Mouse (Mus musculus): ENCODE results near the gene 4930469K13Rik. TPM values are rescaled to one million over a fixed set of nuclear protein-coding genes. Genes with fewer than 3 reads are reported as not detected.

4930469K13Rik gene
- polyA plus RNA-seq, 1 experiment from 2014 or later = 16.5 TPM

- DNase-seq (ENCODE audit: low spot score) (no peak), ATAC-seq (ENCODE audit: low FRiP score) (no peak)
- H3K27ac ChIP-seq = no peak overlapping the region
- no peak overlapping the region for H3K4me2 ChIP-seq (replicated peaks)
- H3K9ac ChIP-seq = no peak overlapping the region
- WGBS = 71% methylated on average over 5 of the region's 5 CpGs
- H3K36me3 ChIP-seq (replicated peaks; ENCODE audit: control insufficient read depth, insufficient read depth) = no peaks in the 10 kb centered on the region
- no peaks in the 10 kb centered on the region for H3K9me3 ChIP-seq (ENCODE audit: control insufficient read depth, low read length)
- no peaks in the 10 kb centered on the region for H3K27me3 ChIP-seq (ENCODE audit: control insufficient read depth, insufficient read depth, low read length)
- H3K4me1 ChIP-seq (replicated peaks; ENCODE audit: control insufficient read depth, insufficient read depth, low read length) = no peaks in the 10 kb centered on the region
- no peak overlapping the region for H3K4me3 ChIP-seq (replicated peaks; ENCODE audit: low read length)
These were observed 34.5 kb downstream of the 4930469K13Rik start for GRCm38 (mm10) chr11:34063702-34064485.

GRCm38 (mm10) chr11:34063257-34063656 lies 35.1 kb downstream of the 4930469K13Rik start:
- Histone ChIP-seq H3K4me2 (replicated peaks) (no peak overlapping the region), H3K9me3 (ENCODE audit: control insufficient read depth, low read length) (no peaks in the 10 kb centered on the region), H3K27me3 (ENCODE audit: control insufficient read depth, insufficient read depth, low read length) (no peaks in the 10 kb centered on the region), H3K27ac (no peak overlapping the region), H3K4me1 (replicated peaks; ENCODE audit: control insufficient read depth, insufficient read depth, low read length) (no peaks in the 10 kb centered on the region), H3K4me3 (replicated peaks; ENCODE audit: low read length) (no peak overlapping the region), H3K36me3 (replicated peaks; ENCODE audit: control insufficient read depth, insufficient read depth) (no peaks in the 10 kb centered on the region), H3K9ac (no peak overlapping the region)
- DNase-seq (ENCODE audit: low spot score) (no peak), ATAC-seq (ENCODE audit: low FRiP score) (no peak)
- 67% methylated on average over 2 of the region's 2 CpGs for WGBS

DNA sequence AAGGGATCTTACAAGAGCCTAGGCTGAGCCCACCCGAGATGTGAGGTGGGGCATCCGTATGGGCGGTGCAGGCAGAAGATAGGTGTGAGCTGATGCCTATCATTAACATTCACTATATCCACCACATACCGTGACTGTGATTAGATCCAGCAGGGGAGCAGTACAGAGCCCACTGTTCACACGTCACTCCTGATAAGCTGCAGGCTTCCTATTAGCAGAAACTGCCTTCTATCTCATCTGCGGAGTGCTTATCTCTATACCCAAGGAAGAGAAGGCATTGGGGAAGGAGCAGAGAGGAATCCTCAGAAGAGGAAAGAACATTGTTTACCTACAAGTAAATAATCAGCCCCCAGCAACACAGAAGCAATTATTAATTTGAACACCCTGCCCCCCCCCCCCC lies 36.6 kb downstream of the 4930469K13Rik start:
- ATAC-seq (ENCODE audit: low FRiP score) = peak; percentile 57; the same call in 1 of the 2 replicates
- Histone ChIP-seq H3K4me1 (replicated peaks; ENCODE audit: control insufficient read depth, insufficient read depth, low read length) (no peaks in the 10 kb centered on the region), H3K4me3 (replicated peaks; ENCODE audit: low read length) (no peak overlapping the region), H3K4me2 (replicated peaks) (no peak overlapping the region), H3K27me3 (ENCODE audit: control insufficient read depth, insufficient read depth, low read length) (no peaks in the 10 kb centered on the region), H3K36me3 (replicated peaks; ENCODE audit: control insufficient read depth, insufficient read depth) (no peaks in the 10 kb centered on the region), H3K9ac (no peak overlapping the region), H3K27ac (no peak overlapping the region), H3K9me3 (ENCODE audit: control insufficient read depth, low read length) (no peaks in the 10 kb centered on the region)
- 70% methylated on average over 6 of the region's 6 CpGs for WGBS
- DNase-seq (ENCODE audit: low spot score) = no peak

DNA sequence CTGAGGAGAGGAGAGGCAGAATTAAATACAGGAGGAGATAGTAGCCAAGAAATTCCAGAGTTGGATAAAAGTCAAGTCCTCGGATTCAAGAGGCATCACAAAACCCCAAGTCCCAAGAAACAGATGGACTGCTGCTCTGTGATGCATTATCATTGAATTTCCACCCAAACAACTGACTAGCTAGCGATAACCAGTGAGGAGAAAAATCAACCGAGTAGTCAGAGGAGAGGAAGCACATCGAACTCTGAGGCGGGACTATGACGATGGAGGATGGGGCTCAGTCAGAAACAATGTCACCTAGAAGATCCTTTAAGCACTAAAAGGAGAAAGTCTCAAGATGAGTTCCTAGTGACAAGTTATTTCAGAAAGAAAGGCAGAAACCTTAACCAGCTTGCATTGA lies 39.4 kb downstream of the 4930469K13Rik start:
- Histone ChIP-seq H3K4me2 (replicated peaks) (no peak overlapping the region), H3K36me3 (replicated peaks; ENCODE audit: control insufficient read depth, insufficient read depth) (no peaks in the 10 kb centered on the region), H3K9me3 (ENCODE audit: control insufficient read depth, low read length) (no peaks in the 10 kb centered on the region), H3K27me3 (ENCODE audit: control insufficient read depth, insufficient read depth, low read length) (no peaks in the 10 kb centered on the region), H3K27ac (no peak overlapping the region), H3K4me1 (replicated peaks; ENCODE audit: control insufficient read depth, insufficient read depth, low read length) (no peaks in the 10 kb centered on the region), H3K9ac (no peak overlapping the region), H3K4me3 (replicated peaks; ENCODE audit: low read length) (no peak overlapping the region)
- ATAC-seq (ENCODE audit: low FRiP score) (no peak), DNase-seq (ENCODE audit: low spot score) (no peak)
- WGBS = 92% methylated on average over 6 of the region's 6 CpGs

- Histone ChIP-seq H3K27ac (no peak overlapping the region), H3K27me3 (ENCODE audit: control insufficient read depth, insufficient read depth, low read length) (no peaks in the 10 kb centered on the region), H3K4me1 (replicated peaks; ENCODE audit: control insufficient read depth, insufficient read depth, low read length) (no peaks in the 10 kb centered on the region), H3K36me3 (replicated peaks; ENCODE audit: control insufficient read depth, insufficient read depth) (no peaks in the 10 kb centered on the region), H3K9ac (no peak overlapping the region), H3K4me2 (replicated peaks) (no peak overlapping the region), H3K9me3 (ENCODE audit: control insufficient read depth, low read length) (no peaks in the 10 kb centered on the region), H3K4me3 (replicated peaks; ENCODE audit: low read length) (no peak overlapping the region)
- ATAC-seq (ENCODE audit: low FRiP score) (no peak), DNase-seq (ENCODE audit: low spot score) (no peak)
These were observed 40.0 kb downstream of the 4930469K13Rik start for GRCm38 (mm10) chr11:34058332-34058731.

DNA sequence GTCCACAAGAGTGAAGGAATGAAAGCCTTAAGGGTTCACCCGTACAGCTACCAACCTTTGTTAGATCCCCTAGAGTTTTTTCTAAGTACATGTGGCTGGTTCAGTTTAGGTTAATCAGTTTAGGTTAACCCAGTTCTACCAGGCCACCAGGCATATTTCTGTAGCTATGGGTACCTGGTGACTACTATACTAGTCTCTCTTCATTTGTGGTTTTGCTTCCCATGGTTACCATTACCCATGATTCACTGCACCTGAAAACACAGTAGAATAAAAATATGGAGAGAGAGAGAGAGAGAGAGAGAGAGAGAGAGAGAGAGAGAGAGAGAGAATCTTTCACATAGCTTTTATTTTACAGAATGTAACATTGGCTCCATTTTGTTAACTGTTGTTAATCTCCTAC lies 41.6 kb downstream of the 4930469K13Rik start:
- Histone ChIP-seq H3K9ac (no peak overlapping the region), H3K4me3 (replicated peaks; ENCODE audit: low read length) (no peak overlapping the region), H3K36me3 (replicated peaks; ENCODE audit: control insufficient read depth, insufficient read depth) (no peaks in the 10 kb centered on the region), H3K4me2 (replicated peaks) (no peak overlapping the region), H3K4me1 (replicated peaks; ENCODE audit: control insufficient read depth, insufficient read depth, low read length) (no peaks in the 10 kb centered on the region), H3K27ac (no peak overlapping the region), H3K9me3 (ENCODE audit: control insufficient read depth, low read length) (no peaks in the 10 kb centered on the region), H3K27me3 (ENCODE audit: control insufficient read depth, insufficient read depth, low read length) (no peaks in the 10 kb centered on the region)
- no peak for ATAC-seq (ENCODE audit: low FRiP score)
- DNase-seq (ENCODE audit: low spot score) = no peak
- WGBS = 94% methylated on average over 1 of the region's 1 CpGs

- no peak overlapping the region for H3K9ac ChIP-seq
- H3K27me3 ChIP-seq (ENCODE audit: control insufficient read depth, insufficient read depth, low read length) = no peaks in the 10 kb centered on the region
- no peaks in the 10 kb centered on the region for H3K36me3 ChIP-seq (replicated peaks; ENCODE audit: control insufficient read depth, insufficient read depth)
- no peak overlapping the region for H3K27ac ChIP-seq
- no peak overlapping the region for H3K4me2 ChIP-seq (replicated peaks)
- no peak for DNase-seq (ENCODE audit: low spot score)
- no peaks in the 10 kb centered on the region for H3K9me3 ChIP-seq (ENCODE audit: control insufficient read depth, low read length)
- no peak overlapping the region for H3K4me3 ChIP-seq (replicated peaks; ENCODE audit: low read length)
- ATAC-seq (ENCODE audit: low FRiP score) = no peak
- 78% methylated on average over 7 of the region's 7 CpGs for WGBS
- H3K4me1 ChIP-seq (replicated peaks; ENCODE audit: control insufficient read depth, insufficient read depth, low read length) = no peaks in the 10 kb centered on the region
These were observed 44.2 kb downstream of the 4930469K13Rik start for GRCm38 (mm10) chr11:34054031-34054727.

- no peak overlapping the region for H3K4me2 ChIP-seq (replicated peaks)
- no peak for ATAC-seq (ENCODE audit: low FRiP score)
- WGBS = 88% methylated on average over 6 of the region's 6 CpGs
These were observed 45.1 kb downstream of the 4930469K13Rik start for GRCm38 (mm10) chr11:34053031-34053818.

DNA sequence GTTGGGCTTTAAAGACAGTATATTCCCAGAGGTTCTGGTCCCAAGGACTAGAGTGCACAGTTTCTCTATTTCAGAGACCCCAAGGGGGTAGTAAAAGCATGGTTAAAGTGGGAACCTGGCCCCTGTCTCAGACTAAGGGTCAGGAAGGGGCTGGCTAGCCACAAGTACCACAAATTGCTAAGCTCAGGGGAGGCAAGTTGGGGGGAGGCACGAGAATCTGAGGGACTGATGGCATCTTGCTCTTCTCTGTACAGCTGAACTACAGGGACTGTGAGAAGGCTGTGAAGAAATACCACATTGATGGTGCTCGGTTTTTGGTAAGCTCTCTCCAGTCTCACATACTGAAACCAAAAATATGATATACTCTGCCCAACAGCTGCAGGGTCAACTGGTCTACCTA lies 47.7 kb downstream of the 4930469K13Rik start:
- Histone ChIP-seq H3K27me3 (ENCODE audit: control insufficient read depth, insufficient read depth, low read length) (no peaks in the 10 kb centered on the region), H3K9ac (no peak overlapping the region), H3K36me3 (replicated peaks; ENCODE audit: control insufficient read depth, insufficient read depth) (no peaks in the 10 kb centered on the region), H3K4me1 (replicated peaks; ENCODE audit: control insufficient read depth, insufficient read depth, low read length) (no peaks in the 10 kb centered on the region), H3K27ac (no peak overlapping the region), H3K4me2 (replicated peaks) (no peak overlapping the region), H3K4me3 (replicated peaks; ENCODE audit: low read length) (no peak overlapping the region), H3K9me3 (ENCODE audit: control insufficient read depth, low read length) (no peaks in the 10 kb centered on the region)
- ATAC-seq (ENCODE audit: low FRiP score) (no peak), DNase-seq (ENCODE audit: low spot score) (no peak)
- 78% methylated on average over 2 of the region's 2 CpGs for WGBS

More at GRCm38 (mm10) chr11:34053031-34053818, 45.1 kb downstream of the 4930469K13Rik start:
- no peak overlapping the region for H3K4me3 ChIP-seq (replicated peaks; ENCODE audit: low read length)
- H3K9me3 ChIP-seq (ENCODE audit: control insufficient read depth, low read length) = no peaks in the 10 kb centered on the region
- no peak for DNase-seq (ENCODE audit: low spot score)
- H3K27me3 ChIP-seq (ENCODE audit: control insufficient read depth, insufficient read depth, low read length) = no peaks in the 10 kb centered on the region
- no peaks in the 10 kb centered on the region for H3K36me3 ChIP-seq (replicated peaks; ENCODE audit: control insufficient read depth, insufficient read depth)
- H3K9ac ChIP-seq = no peak overlapping the region
- H3K4me1 ChIP-seq (replicated peaks; ENCODE audit: control insufficient read depth, insufficient read depth, low read length) = no peaks in the 10 kb centered on the region
- no peak overlapping the region for H3K27ac ChIP-seq
